Mouse (Mus musculus): ENCODE results near the gene Mtap. TPM values are rescaled to one million over a fixed set of nuclear protein-coding genes. Genes with fewer than 3 reads are reported as not detected.

Gene Mtap
- total RNA-seq, 4 experiments from 2014 or later: 10.4 to 11.9 (median 11.0) TPM

- DNase-seq (ENCODE audit: low spot score in 2 of 2): no peak
These were observed 75.3 kb downstream of the Mtap start for GRCm38 (mm10) chr4:89212178-89212577.

Other genes starting within 250 kb of the Mtap start
- gene Cdkn2a, start 157.5 kb downstream of the Mtap start, total RNA-seq (2022): 1 to 10 TPM in 2 of 4 experiments, under 1 TPM in 1, not detected in 1; 0.62 to 1.4 (median 1.1) TPM
- 1 to 10 TPM; 1.3 to 2.1 (median 1.7) TPM for gene Cdkn2b, start 173.9 kb downstream of the Mtap start, total RNA-seq (2022)

Measured in layer of hippocampus, adult 8-10 months (tissue).